Mouse (Mus musculus) lung, postnatal 25 days (tissue): ENCODE results near the gene Bspry.

Source experiments
- DNase-seq: peaks from one replicate; pipeline ENCODE4 v3.0.0; 2022; ENCODE audit warnings: low spot score

Bspry gene

GRCm38 (mm10) chr4:62480709-62481605 lies 1.1 kb downstream of the Bspry start:
- no peak for DNase-seq

DNA sequence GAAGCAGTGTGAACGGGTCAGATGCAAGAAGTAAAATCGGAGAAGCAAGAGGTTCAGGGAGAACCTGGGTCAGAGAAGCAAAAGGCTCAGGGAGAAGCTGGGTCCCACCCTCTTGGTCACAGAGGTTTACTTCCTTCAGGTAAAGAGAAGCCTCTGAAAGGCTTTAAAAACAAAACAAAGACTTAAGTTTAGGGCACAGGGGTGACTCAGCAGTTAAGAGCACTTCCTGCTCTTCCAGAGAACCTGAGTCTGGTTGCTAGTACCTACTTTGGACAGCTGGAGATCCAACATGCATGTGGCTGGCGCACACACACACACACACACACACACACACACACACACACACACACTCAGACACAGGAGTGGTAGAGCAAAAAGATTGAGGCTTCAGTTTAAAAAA lies 5.1 kb downstream of the Bspry start:
- DNase-seq, result no peak

DNA sequence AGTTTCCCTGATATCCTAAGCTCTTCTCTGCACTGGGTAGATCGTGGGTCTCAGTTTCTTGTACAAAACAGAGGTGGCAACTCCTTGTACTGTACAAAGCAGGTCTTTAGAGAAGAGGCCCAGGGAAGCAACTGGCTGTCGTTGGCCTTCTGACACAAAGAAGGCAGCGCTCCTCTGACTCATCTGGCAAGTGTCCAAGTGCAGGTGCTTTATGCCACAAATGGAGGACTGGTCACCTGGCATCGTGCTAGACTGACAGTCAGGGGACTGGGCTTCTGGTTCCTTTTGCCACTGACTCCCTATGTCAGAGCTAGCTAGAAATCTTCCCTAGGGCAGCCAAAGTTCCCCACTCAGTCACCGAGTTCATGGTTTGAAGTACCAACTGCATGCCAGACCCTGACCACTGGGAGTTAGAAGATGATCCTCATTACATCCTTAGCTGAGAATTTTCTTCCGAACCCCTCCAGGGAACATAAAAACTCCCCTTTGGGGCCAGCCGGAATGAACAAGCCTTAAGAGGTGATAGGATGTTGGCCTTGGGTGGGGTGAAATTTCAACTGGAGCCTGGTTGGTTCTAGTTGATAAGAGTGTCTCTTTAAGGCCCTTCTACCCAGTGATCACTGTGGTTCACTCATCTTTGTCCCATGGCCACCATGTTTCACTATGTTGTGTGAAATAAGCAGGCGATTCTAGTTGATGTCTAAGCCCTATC lies 5.8 kb downstream of the Bspry start:
- DNase-seq, result peak; percentile 65

DNA sequence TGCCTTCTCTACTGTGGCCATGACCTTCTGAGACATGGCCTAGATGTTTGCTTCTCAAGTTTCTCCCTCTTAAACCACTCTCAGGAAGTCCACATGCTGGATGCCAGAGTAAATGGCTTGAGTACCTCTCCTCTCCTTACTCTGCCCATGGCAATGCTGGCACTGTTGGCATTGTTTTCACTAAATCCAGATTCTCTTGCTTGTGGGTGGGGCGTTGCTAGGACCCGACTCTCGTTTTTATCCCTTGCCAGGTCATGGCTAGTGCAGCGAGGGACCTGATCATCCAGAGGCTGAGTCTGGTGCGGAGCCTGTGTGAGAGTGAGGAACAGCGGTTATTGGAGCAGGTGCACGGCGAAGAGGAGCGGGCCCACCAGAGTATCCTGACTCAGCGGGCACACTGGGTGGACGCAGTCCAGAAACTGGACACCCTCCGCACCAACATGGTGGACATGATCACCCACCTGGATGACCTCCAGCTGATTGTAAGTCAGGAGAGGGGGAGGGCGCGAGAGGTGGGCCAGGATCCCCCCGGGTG lies 6.4 kb downstream of the Bspry start:
- DNase-seq, result peak; percentile 81

- DNase-seq, result no peak
Measured at GRCm38 (mm10) chr4:62487172-62487571, 7.3 kb downstream of the Bspry start.

DNA sequence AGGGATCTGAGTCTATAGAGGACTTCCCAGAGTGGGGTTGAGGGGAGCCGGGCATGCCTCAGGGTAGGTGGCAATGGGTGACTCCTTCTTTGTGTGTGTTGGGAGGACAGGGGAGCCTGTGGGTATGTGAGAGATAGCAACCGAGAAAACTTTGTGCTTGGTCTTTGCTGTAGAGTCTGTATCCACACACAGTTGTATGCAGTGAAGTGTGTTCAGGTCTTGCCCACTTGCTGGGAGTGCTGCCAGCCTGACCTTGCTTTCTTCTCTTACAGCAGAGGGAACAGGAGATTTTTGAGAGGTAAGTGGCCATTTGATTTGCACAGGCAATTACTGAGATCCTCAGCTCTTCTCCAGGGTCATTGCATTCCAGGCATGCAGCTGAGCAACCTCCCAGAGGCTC lies 8.1 kb downstream of the Bspry start:
- DNase-seq, result no peak

GRCm38 (mm10) chr4:62492682-62493081 lies 12.8 kb downstream of the Bspry start:
- no peak for DNase-seq

- DNase-seq, result no peak
Measured at GRCm38 (mm10) chr4:62494230-62494629, 14.4 kb downstream of the Bspry start.

DNA sequence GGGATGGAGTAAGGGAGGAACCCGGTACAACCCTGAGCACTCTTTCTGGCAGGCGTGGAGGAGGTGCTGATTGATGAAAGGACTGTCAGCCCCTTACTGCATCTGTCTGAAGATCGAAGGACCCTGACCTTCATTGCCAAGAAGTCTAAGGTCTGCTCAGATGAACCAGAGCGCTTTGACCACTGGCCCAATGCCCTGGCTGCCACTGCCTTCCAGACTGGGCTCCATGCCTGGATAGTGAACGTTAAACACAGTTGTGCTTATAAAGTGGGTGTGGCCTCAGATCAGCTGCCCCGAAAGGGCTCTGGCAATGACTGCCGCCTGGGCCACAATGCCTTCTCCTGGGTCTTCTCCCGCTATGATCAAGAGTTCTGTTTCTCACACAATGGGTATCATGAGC lies 16.1 kb downstream of the Bspry start:
- peak; percentile 64 for DNase-seq

DNA sequence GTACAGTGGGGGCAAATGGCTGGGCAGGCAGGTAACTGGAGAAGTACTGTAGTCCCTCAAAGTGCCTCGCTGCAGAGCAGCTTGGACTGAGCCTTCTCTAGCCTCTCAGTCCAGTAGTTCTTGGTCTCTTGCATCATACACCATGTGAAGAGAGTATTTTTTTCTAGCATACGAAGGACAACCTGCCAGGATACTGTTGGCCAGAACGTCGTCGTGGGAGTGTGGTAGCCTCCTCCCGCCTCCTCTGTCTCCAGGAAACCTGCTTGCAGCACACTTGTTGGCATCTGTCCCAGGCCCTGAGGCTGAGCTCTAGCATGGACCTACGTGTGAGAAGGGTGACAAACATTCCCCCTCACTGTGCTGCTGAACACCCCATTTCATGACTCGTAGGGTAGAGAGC lies 17.0 kb downstream of the Bspry start:
- DNase-seq, result peak; percentile 83

- DNase-seq, result no peak
Measured at GRCm38 (mm10) chr4:62500799-62501198, 20.9 kb downstream of the Bspry start.

GRCm38 (mm10) chr4:62501534-62501933 lies 21.7 kb downstream of the Bspry start:
- DNase-seq, result no peak

GRCm38 (mm10) chr4:62501964-62502732 lies 22.3 kb downstream of the Bspry start:
- DNase-seq, result peak; percentile 92

- DNase-seq, result no peak
Measured at GRCm38 (mm10) chr4:62502969-62503368, 23.1 kb downstream of the Bspry start.

DNA sequence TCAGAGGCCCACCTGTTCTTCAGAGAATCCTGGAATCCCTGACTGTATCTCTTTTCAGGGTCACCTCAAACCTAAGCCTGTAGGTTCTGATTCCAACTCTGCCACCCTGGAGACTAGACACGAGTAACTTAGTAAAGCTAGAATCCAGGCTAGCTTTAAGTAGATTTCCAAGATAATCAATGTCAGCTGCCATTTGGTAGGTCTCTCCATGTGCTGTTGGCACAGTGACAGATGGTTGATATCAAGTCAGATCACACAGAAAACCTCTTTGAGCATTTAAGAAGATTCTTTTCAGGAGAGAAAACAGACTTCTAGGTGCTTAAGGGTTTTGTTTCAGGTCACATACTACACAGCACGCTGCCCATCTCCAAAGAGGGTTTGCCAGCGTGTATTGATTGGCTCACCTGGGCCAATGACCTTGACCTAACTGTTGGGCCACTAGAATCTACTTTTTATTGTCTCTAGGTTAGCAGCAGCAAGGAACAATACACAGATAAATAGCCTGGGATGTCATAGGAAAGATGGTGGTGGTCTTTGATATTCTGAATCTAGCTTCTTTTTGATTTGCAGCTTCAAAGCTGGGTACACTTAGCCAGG lies 23.6 kb downstream of the Bspry start, which contains the start of gene Hdhd3:
Gene Hdhd3, minus strand, starts transcription at position 94 of the 597 bp plus-strand sequence.
- DNase-seq, result no peak

- no peak for DNase-seq
Measured at GRCm38 (mm10) chr4:62505991-62506390, 26.1 kb downstream of the Bspry start.

GRCm38 (mm10) chr4:62506798-62507197 lies 26.9 kb downstream of the Bspry start:
- DNase-seq, result no peak

- no peak for DNase-seq
Measured at GRCm38 (mm10) chr4:62508839-62509238, 29.0 kb downstream of the Bspry start.

DNA sequence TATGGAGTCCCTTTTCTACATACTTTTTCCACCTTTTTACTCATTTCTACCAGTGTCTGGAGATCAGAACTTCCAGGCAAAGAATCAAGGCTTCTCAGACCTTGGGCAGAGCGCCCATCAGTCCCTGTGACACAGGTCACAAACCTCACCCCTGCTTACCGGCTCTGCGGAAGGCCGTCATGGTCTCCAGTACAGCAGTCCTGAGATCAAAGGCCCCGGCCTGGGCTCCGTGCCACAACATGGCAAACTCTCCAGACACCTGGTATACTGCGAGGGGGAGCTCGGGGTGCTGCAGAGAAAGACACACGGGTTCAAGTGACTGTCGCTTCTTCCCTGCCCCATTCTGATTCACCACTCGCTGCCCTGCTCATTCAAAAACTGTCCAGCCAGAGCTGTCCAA lies 30.1 kb downstream of the Bspry start:
- DNase-seq, result no peak

DNA sequence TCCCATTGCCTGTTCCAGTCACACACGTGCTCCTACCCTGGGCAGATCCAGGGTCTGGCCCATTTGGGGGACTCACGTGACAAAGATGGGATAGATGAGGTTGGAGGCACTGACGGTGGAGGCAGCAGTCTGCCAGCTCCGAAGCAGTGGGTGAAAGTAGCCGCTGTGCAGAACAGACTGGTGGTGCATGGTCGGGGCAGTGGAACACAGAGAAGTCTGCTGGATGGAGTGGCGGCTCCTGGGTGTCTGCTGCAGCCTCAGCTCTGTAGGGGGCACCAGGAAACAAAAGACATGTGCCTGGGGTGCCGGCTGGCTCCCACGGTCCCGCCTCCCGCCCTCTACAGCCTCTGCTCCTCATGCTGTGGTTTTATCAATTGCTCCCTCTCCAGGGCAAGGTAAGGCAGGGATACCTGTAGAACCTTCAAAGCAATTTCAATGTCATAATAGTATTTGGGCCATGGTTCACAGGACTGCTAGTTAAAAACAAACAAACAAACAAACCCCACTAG lies 34.2 kb downstream of the Bspry start:
- DNase-seq, result no peak

GRCm38 (mm10) chr4:62514995-62515394 lies 35.1 kb downstream of the Bspry start:
- no peak for DNase-seq

GRCm38 (mm10) chr4:62515490-62515889 lies 35.6 kb downstream of the Bspry start:
- DNase-seq, result no peak
